23 mouse cellular contexts compared by ENCODE assay signal in the genomic region with DNA sequence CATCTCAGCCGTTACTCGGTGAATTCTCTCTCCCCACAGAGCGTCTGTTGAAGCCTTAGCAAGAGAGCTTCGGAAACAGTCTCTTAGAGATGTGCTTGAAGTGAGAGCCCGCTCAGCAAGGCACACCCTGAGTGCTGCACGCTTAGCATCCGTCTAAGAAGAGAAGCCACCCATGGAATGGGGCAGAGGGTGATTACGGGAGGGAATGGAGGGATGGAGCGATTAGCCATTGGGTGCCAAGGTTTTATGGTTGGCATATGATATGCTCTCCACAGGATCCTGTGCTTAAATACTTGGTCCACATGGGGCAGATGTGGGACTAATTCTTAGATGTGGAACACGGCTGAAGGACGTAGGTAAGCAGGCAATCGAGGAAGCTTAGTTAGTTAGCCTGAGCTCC.
"Had no signal": no experiment of that assay in that cellular context is flagged by ENCODE, and none has a peak within 500 bp of the region (broad histone marks: within the 10 kb centered on the region; RNA-seq: fewer than 3 reads in every experiment).

No protein-coding gene starts in this region.

- H3K4me2 ChIP-seq: heart, embryonic 12.5 days; hindbrain, embryonic 12.5 days; limb, embryonic 12.5 days; liver, embryonic 11.5 days; liver, embryonic 13.5 days had no signal

- ATAC-seq: inflammation-experienced regulatory T-cells, adult 6 months; intestine, embryonic 16.5 days had no signal

- H3K36me3 ChIP-seq: heart, embryonic 12.5 days; hindbrain, embryonic 10.5 days; hindbrain, embryonic 12.5 days; limb, embryonic 10.5 days; limb, embryonic 12.5 days had no signal

- H3K27me3 ChIP-seq: heart, embryonic 12.5 days; hindbrain, embryonic 12.5 days; limb, embryonic 12.5 days; liver, embryonic 13.5 days had no signal

- H3K4me3 ChIP-seq: gastrocnemius, adult 2 months; heart, embryonic 12.5 days; hindbrain, embryonic 10.5 days; hindbrain, embryonic 12.5 days; layer of hippocampus, adult 2 months; left cerebral cortex, adult 2 months; limb, embryonic 10.5 days; limb, embryonic 12.5 days; liver, embryonic 13.5 days had no signal

- DNase-seq: gastrocnemius, adult 2 months; gastrocnemius, postnatal 10 days; gastrocnemius, postnatal 25 days; heart, postnatal 10 days; heart, postnatal 4 days; kidney, adult 18-20 months; kidney, adult 8-10 months; kidney, postnatal 10 days; kidney, postnatal 25 days; kidney, postnatal 4 days; liver; liver, embryonic 13.5 days had no signal

- H3K27ac ChIP-seq: gastrocnemius, adult 2 months; hindbrain, embryonic 12.5 days; layer of hippocampus, adult 2 months; left cerebral cortex, adult 2 months; limb, embryonic 10.5 days; limb, embryonic 12.5 days; liver, embryonic 13.5 days had no signal

- H3K9me3 ChIP-seq: heart, embryonic 12.5 days; hindbrain, embryonic 10.5 days; hindbrain, embryonic 12.5 days; limb, embryonic 10.5 days; liver, embryonic 13.5 days had no signal

- H3K9ac ChIP-seq: heart, embryonic 12.5 days; hindbrain, embryonic 12.5 days; hindbrain, embryonic 14.5 days; limb, embryonic 12.5 days; liver, embryonic 13.5 days had no signal
